Mouse (Mus musculus) activated CD4-positive, CD25-positive, alpha-beta regulatory T cell, adult 4 months (primary cell): ENCODE results near the gene Fam71a. TPM values are rescaled to one million over a fixed set of nuclear protein-coding genes. Genes with fewer than 3 reads are reported as not detected.

ENCODE experiments used
- ATAC-seq: one replicate; pipeline ENCODE4 v1.8.0; 2017
- polyA plus RNA-seq, 2 experiments: library from polyadenylated mRNA; unstranded; fragments of 100-300 nt; shearing (Covaris generic); gene quantifications; one replicate each; pipeline ENCODE4 v1.2.1; 2017

Gene Fam71a
- polyA plus RNA-seq, 2 experiments from 2014 or later, result not detected

DNA sequence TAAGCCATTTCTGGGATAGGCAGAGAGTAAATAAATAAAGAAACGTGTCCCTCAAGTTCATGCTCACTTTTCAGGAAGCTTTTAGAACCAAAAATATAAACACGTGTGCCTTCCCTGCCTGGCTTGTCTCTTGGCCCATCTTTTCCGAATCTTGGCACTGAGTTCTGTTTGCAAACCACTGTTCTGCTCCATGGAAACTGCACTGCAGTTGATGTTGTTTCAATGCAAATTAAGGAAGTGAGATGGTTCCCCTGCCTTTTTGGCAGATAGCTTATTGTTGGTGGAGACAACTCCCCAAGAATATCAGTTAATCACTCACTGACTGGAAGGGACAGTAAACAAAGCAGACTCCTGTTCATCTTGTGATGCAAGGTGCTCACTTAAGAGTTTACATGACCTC is 41.9 kb downstream of the Fam71a start:
- ATAC-seq, result no peak

GRCm38 (mm10) chr1:191115514-191116238 is 48.9 kb downstream of the Fam71a start:
- no peak for ATAC-seq

DNA sequence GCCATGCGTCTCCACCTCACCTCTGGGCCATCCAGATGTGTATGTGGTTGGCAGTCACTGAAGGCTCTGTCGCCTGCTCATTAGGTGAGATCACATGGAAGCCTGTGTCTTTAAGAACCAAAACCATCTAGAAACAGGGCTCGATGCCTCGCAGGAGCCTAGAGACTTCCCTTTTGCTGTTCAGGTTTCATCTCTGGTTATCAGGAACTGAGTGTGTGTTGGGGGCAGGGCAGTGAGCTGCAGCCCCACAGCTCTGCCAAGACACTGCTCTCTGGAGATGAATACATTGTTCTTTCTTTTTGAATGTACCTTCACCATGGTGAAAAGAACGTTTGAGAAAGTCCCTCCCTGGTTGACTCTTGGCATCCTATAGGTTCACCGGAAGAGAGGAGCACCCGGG is 49.7 kb downstream of the Fam71a start:
- no peak for ATAC-seq

Other genes with a start within 250 kb of the Fam71a start
- gene Angel2, start 239.7 kb downstream of the Fam71a start, polyA plus RNA-seq, result 10 to 100 TPM; 42.1 to 53.8 TPM
- under 1 TPM; 0.15 to 0.30 TPM for gene Vash2, start 185.5 kb downstream of the Fam71a start, polyA plus RNA-seq
- 1 to 10 TPM; 6.1 to 8.5 TPM for gene Flvcr1, start 138.7 kb downstream of the Fam71a start, polyA plus RNA-seq
- gene Spata45, start 128.2 kb downstream of the Fam71a start, polyA plus RNA-seq, result not detected
- 10 to 100 TPM in 1 of 2 experiments, 1 to 10 TPM in 1; 7.3 to 10.8 TPM for gene Tatdn3, start 101.9 kb downstream of the Fam71a start, polyA plus RNA-seq
- 1 to 10 TPM; 2.0 to 5.2 TPM for gene Nsl1, start 101.8 kb downstream of the Fam71a start, polyA plus RNA-seq
- not detected for gene Batf3, start 67.0 kb downstream of the Fam71a start, polyA plus RNA-seq
- gene Atf3, start 53.2 kb upstream of the Fam71a start, polyA plus RNA-seq, result not detected
- gene Nenf, start 153.4 kb upstream of the Fam71a start, polyA plus RNA-seq, result under 1 TPM; 0.75 to 0.93 TPM
- gene Tmem206, start 161.1 kb upstream of the Fam71a start, polyA plus RNA-seq, result 10 to 100 TPM; 15.1 to 18.1 TPM
- gene Ppp2r5a, start 238.5 kb upstream of the Fam71a start, polyA plus RNA-seq, result 10 to 100 TPM; 43.2 to 52.2 TPM